Mouse (Mus musculus): ENCODE results near the gene Gm20696.

DNA sequence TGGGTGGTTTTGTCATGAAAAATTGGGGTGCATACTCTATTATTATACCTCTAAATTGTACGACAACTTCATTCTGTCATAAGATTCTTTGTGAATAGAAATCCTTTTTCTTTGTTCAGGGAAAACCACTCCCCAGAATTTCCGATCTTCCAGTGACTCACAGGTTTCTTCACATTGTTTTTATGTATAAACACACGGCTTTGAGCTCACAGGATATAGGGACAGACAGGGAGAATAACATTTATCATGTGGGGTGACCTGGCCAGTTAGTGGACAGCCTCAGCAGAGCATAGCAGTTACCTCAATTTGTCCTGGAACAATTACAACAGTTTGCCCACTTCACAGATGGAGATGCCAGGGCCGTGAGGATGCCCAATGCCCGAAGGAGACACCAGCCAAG, 109.6 kb downstream of the Gm20696 start:
- TF ChIP-seq CTCF (IDR thresholded peaks at IDR 0.05; ENCODE audit: borderline replicate concordance, insufficient read depth, low read depth, low read length) (no peak), POLR2A (IDR thresholded peaks at IDR 0.05; ENCODE audit: borderline replicate concordance, insufficient read depth, low read length) (no peak)

All from cerebellum, adult 2 months (tissue).